Mouse (Mus musculus) left cerebral cortex, postnatal 4 days (tissue): ENCODE results near the gene Hist1h4i. TPM values are rescaled to one million over a fixed set of nuclear protein-coding genes. Genes with fewer than 3 reads are reported as not detected.

Source experiments
- DNase-seq: peaks from one replicate; pipeline ENCODE4 v3.0.0-alpha.2; 2022
- intact Hi-C: fragments of 180-260 bp; cut with DNase I; formaldehyde crosslinking; loops from one replicate; pipeline ENCODE4 v1.15.1; 2025
- microRNA-seq: library from miRNA; unstranded; fragments of <30 nt; microRNA quantifications from one replicate; pipeline ENCODE4 v1.2.0, GENCODE M21; 2022
- total RNA-seq, 2 experiments: library from RNA; stranded (reverse); gene quantifications; 2 replicates each; pipeline ENCODE4 v1.2.3; 2021

Hist1h4i gene
- total RNA-seq, 2 experiments from 2014 or later, result 89.3 to 89.6 TPM

GRCm38 (mm10) chr13:21993957-21994738, 47.0 kb downstream of the Hist1h4i start:
- intact Hi-C loops, result no loop called here
- DNase-seq, result peak; percentile 27

- intact Hi-C loops, result no loop called here
- DNase-seq, result no peak
These were observed 48.6 kb downstream of the Hist1h4i start for GRCm38 (mm10) chr13:21992550-21992949.

Small RNA genes lying within 50 kb of the gene (microRNA-seq; reads per million reads assigned to microRNA genes)
- gene Gm26300, result not detected
- not detected for gene Gm44390
- gene Gm44486, result not detected

Other genes starting within 250 kb of the Hist1h4i start
- 100 to 1,000 TPM; 108 to 110 TPM for gene Hist1h2bq, start 231.2 kb downstream of the Hist1h4i start, total RNA-seq
- not detected for gene Hist1h2ao, start 230.9 kb downstream of the Hist1h4i start, total RNA-seq
- 100 to 1,000 TPM; 320 to 409 TPM for gene Hist1h4m, start 229.6 kb downstream of the Hist1h4i start, total RNA-seq
- gene Hist1h4n, start 209.2 kb downstream of the Hist1h4i start, total RNA-seq, result 10 to 100 TPM; 34.5 to 43.1 TPM
- 100 to 1,000 TPM; 184 to 208 TPM for gene Hist1h2ap, start 207.9 kb downstream of the Hist1h4i start, total RNA-seq
- 100 to 1,000 TPM; 106 to 108 TPM for gene Hist1h2br, start 207.6 kb downstream of the Hist1h4i start, total RNA-seq
- 10 to 100 TPM; 12.1 to 14.0 TPM for gene Zfp184, start 96.3 kb downstream of the Hist1h4i start, total RNA-seq
- gene Pom121l2, start 60.2 kb downstream of the Hist1h4i start, total RNA-seq, result under 1 TPM in 1 of 2 experiments, not detected in 1; 0.12 TPM
- gene Prss16, start 31.6 kb downstream of the Hist1h4i start, total RNA-seq, result not detected
- gene Hist1h2ah, start 5.8 kb downstream of the Hist1h4i start, total RNA-seq, result 100 to 1,000 TPM; 126 to 134 TPM
- 100 to 1,000 TPM in 1 of 2 experiments, 10 to 100 TPM in 1; 95.1 to 120 TPM for gene Hist1h2bk, start 5.5 kb downstream of the Hist1h4i start, total RNA-seq
- gene Hist1h2ag, start 1.6 kb upstream of the Hist1h4i start, total RNA-seq, result 10 to 100 TPM; 59.9 to 64.0 TPM
- 10 to 100 TPM; 53.8 to 62.6 TPM for gene Hist1h2bj, start 1.9 kb upstream of the Hist1h4i start, total RNA-seq
- not detected for gene Vmn1r188, start 43.1 kb upstream of the Hist1h4i start, total RNA-seq
- not detected for gene Vmn1r189, start 64.5 kb upstream of the Hist1h4i start, total RNA-seq
- gene Vmn1r191, start 142.6 kb upstream of the Hist1h4i start, total RNA-seq, result not detected
- not detected for gene Vmn1r192, start 149.8 kb upstream of the Hist1h4i start, total RNA-seq
- not detected for gene Vmn1r193, start 181.8 kb upstream of the Hist1h4i start, total RNA-seq
- gene Vmn1r194, start 202.9 kb upstream of the Hist1h4i start, total RNA-seq, result not detected
- gene Vmn1r195, start 229.2 kb upstream of the Hist1h4i start, total RNA-seq, result not detected
- gene Vmn1r196, start 248.6 kb upstream of the Hist1h4i start, total RNA-seq, result not detected